Mouse (Mus musculus): ENCODE measurements around the gene Lzts2. TPM values are rescaled to one million over a fixed set of nuclear protein-coding genes. Genes with fewer than 3 reads are reported as not detected.

The Lzts2 gene
- polyA plus RNA-seq, 1 experiment, result 39.9 TPM

GRCm38 (mm10) chr19:45056364-45056763 is 42.1 kb downstream of the Lzts2 start:
- TF ChIP-seq POLR2A (IDR thresholded peaks at IDR 0.05; ENCODE audit: borderline replicate concordance, extremely low read depth, insufficient read depth, insufficient read length, poor library complexity, severe bottlenecking) (no peak), CTCF (IDR thresholded peaks at IDR 0.05; ENCODE audit: borderline replicate concordance, extremely low read depth, insufficient read depth, insufficient read length) (peak; percentile 59; the same call in 1 of the 2 replicates)
- peak; percentile 75 for DNase-seq (ENCODE audit: low read depth)

- DNase-seq (ENCODE audit: low read depth), result no peak
- TF ChIP-seq POLR2A (IDR thresholded peaks at IDR 0.05; ENCODE audit: borderline replicate concordance, extremely low read depth, insufficient read depth, insufficient read length, poor library complexity, severe bottlenecking) (no peak), CTCF (IDR thresholded peaks at IDR 0.05; ENCODE audit: borderline replicate concordance, extremely low read depth, insufficient read depth, insufficient read length) (no peak)
Observed at GRCm38 (mm10) chr19:45056908-45057698, 42.9 kb downstream of the Lzts2 start.

- TF ChIP-seq POLR2A (IDR thresholded peaks at IDR 0.05; ENCODE audit: borderline replicate concordance, extremely low read depth, insufficient read depth, insufficient read length, poor library complexity, severe bottlenecking), result no peak
- TF ChIP-seq CTCF (IDR thresholded peaks at IDR 0.05; ENCODE audit: borderline replicate concordance, extremely low read depth, insufficient read depth, insufficient read length), result no peak
- no peak for DNase-seq (ENCODE audit: low read depth)
Observed at GRCm38 (mm10) chr19:45057724-45058112, 43.5 kb downstream of the Lzts2 start.

- peak; percentile 99 for DNase-seq (ENCODE audit: low read depth)
- TF ChIP-seq POLR2A (IDR thresholded peaks at IDR 0.05; ENCODE audit: borderline replicate concordance, extremely low read depth, insufficient read depth, insufficient read length, poor library complexity, severe bottlenecking), result peak; percentile 60; the same call in 1 of the 2 replicates
- TF ChIP-seq CTCF (IDR thresholded peaks at IDR 0.05; ENCODE audit: borderline replicate concordance, extremely low read depth, insufficient read depth, insufficient read length), result no peak
Observed at GRCm38 (mm10) chr19:45058113-45058839, 44.1 kb downstream of the Lzts2 start.

DNA sequence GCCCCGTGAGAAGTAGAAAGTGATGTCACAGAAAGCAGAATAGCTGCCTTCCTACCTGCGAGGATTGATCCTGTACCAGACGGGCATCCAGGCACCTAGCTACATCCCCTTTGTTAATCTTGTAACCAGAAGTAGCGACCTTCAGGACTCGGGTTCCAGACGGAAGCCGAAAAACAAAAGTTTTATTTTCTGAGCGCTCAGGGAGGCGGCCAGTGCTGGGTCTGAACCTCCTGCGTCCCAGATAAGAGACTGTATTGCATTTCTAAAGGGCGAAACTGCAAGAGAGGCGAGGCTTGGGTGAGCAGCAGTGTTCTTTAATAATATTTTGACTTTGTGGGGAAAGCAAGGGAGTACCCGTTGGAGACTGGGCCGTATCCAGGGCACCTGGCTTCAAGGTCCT is 44.6 kb downstream of the Lzts2 start:
- no peak for DNase-seq (ENCODE audit: low read depth)

GRCm38 (mm10) chr19:45063565-45064292 is 49.5 kb downstream of the Lzts2 start:
- DNase-seq (ENCODE audit: low read depth), result peak; percentile 53

More for the DNA sequence above, 44.6 kb downstream of the Lzts2 start:
- no peak for TF ChIP-seq POLR2A (IDR thresholded peaks at IDR 0.05; ENCODE audit: borderline replicate concordance, extremely low read depth, insufficient read depth, insufficient read length, poor library complexity, severe bottlenecking)
- no peak for TF ChIP-seq CTCF (IDR thresholded peaks at IDR 0.05; ENCODE audit: borderline replicate concordance, extremely low read depth, insufficient read depth, insufficient read length)

DNA sequence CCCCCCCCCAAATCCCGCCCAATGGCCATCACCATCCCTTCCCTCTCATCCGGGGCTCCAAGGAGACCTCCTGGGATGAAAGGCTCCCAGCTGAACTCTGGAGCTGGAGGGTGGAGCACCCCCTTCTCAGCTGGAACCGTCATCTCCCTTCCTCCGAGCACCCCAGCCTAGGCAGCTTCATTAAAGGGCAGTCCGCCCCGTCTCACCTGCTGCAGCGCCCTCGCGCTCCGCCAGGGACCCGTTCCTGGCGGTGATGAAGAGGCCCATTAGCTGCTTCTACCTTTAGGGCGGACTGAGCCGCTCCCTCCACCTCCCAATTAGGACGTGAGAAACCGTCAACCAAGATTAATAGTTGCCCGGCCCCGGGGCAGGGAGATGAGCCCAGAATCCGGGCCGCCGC is 51.0 kb downstream of the Lzts2 start:
- TF ChIP-seq POLR2A (IDR thresholded peaks at IDR 0.05; ENCODE audit: borderline replicate concordance, extremely low read depth, insufficient read depth, insufficient read length, poor library complexity, severe bottlenecking) (no peak), CTCF (IDR thresholded peaks at IDR 0.05; ENCODE audit: borderline replicate concordance, extremely low read depth, insufficient read depth, insufficient read length) (no peak)
- DNase-seq (ENCODE audit: low read depth), result no peak

More at GRCm38 (mm10) chr19:45063565-45064292, 49.5 kb downstream of the Lzts2 start:
- no peak for TF ChIP-seq POLR2A (IDR thresholded peaks at IDR 0.05; ENCODE audit: borderline replicate concordance, extremely low read depth, insufficient read depth, insufficient read length, poor library complexity, severe bottlenecking)
- peak; percentile 66; the same call in 1 of the 2 replicates for TF ChIP-seq CTCF (IDR thresholded peaks at IDR 0.05; ENCODE audit: borderline replicate concordance, extremely low read depth, insufficient read depth, insufficient read length)

GRCm38 (mm10) chr19:45067170-45067569 is 53.0 kb downstream of the Lzts2 start:
- DNase-seq (ENCODE audit: low read depth), result no peak

DNA sequence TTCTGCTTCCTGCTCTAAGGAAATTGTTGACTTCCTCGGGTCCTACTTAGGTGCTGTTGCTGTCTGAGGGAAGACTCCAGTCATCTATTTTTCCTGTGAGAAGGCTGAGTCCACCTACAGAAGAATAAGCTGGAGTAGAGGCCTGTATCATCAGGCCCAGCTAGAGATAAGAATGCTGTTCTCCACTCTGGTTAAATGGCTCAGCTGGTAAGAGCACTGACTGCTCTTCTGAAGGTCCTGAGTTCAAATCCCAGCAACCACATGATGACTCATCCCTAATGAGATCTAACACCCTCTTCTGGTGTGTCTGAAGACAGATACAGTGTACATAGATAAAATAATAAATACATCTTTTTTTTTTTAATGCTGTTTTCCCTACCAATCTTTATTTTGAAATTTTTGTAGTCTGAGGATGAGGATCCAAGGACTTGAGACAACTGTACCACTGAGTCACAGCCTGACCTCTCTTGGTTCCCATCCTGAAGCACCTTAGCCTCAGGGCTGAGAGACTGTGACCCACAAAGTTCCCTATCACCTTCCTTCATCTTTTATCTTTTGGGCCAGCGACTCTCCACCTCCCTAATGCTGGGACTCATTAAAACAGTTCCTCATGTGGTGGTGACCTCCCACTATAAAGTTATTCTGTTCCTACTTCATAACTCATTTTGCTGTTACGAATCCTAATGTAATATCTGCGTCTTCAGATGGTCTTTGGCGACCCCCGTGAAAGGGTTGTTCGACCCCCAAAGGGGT is 53.7 kb downstream of the Lzts2 start:
- DNase-seq (ENCODE audit: low read depth), result no peak

More at GRCm38 (mm10) chr19:45067170-45067569, 53.0 kb downstream of the Lzts2 start:
- TF ChIP-seq POLR2A (IDR thresholded peaks at IDR 0.05; ENCODE audit: borderline replicate concordance, extremely low read depth, insufficient read depth, insufficient read length, poor library complexity, severe bottlenecking), result no peak
- TF ChIP-seq CTCF (IDR thresholded peaks at IDR 0.05; ENCODE audit: borderline replicate concordance, extremely low read depth, insufficient read depth, insufficient read length), result no peak

GRCm38 (mm10) chr19:45073871-45074542 is 59.8 kb downstream of the Lzts2 start:
- TF ChIP-seq POLR2A (IDR thresholded peaks at IDR 0.05; ENCODE audit: borderline replicate concordance, extremely low read depth, insufficient read depth, insufficient read length, poor library complexity, severe bottlenecking) (no peak), CTCF (IDR thresholded peaks at IDR 0.05; ENCODE audit: borderline replicate concordance, extremely low read depth, insufficient read depth, insufficient read length) (peak; percentile 95)
- peak; percentile 94 for DNase-seq (ENCODE audit: low read depth)

More for the DNA sequence above, 53.7 kb downstream of the Lzts2 start:
- no peak for TF ChIP-seq POLR2A (IDR thresholded peaks at IDR 0.05; ENCODE audit: borderline replicate concordance, extremely low read depth, insufficient read depth, insufficient read length, poor library complexity, severe bottlenecking)
- TF ChIP-seq CTCF (IDR thresholded peaks at IDR 0.05; ENCODE audit: borderline replicate concordance, extremely low read depth, insufficient read depth, insufficient read length), result no peak

Data from brain, embryonic 14.5 days (tissue).